Mouse (Mus musculus): ENCODE results near the gene Lyrm2.

Lyrm2 gene

DNA sequence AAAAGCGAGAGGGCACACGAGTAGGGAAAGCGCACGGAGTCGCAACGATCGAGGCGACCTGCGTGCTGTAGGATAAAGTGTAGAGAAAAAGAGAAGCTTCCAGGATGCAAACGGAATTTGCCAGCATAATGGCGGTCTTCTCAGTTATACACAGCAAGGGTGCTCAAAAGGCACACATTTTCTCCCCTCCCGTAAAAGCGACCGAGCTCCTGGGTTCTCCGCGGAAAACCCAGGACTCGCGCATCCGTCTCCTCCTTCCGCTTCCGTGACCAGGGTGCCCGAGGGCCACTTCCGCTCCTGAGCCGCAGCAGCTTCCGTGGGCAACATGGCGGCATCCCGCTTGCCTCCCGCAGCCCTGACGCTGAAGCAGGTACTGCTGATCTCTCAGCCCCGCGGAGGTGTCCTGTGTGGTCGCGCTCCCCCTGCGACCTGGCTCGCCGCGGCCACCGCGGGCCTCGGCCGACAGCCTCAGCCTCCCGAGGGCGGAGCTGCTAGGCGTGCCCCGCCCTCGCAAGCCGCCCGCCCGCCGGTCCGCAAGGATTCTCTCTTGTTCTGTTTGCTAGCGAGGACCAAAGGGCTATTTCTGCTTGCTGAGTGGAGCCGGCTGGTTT lies at the start of gene Lyrm2:
TSS of gene Lyrm2 (plus strand) at position 288 of the 611 bp plus-strand sequence.
- DNase-seq (ENCODE audit: low spot score) = peak; percentile 79

DNA sequence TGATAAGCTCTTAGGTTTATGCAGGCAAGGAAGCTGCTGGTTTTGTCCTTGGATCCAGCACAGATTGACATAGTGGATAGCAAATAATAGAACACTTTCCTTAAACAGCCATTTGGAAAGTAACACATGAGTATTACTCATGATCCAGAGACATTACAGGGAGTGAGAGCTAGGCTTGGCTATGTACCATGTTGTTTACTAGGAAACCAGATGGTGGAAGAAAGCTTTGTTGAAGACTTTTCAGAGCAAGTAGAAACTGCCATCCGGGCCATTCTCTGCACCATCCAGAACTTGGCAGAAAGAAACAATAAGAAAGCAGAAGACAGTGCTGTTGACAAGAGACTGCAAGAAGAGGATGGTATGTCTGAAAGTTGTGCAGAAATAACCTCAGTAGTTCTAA lies 49.3 kb upstream of the Lyrm2 start:
- no peak for DNase-seq (ENCODE audit: low spot score)

DNA sequence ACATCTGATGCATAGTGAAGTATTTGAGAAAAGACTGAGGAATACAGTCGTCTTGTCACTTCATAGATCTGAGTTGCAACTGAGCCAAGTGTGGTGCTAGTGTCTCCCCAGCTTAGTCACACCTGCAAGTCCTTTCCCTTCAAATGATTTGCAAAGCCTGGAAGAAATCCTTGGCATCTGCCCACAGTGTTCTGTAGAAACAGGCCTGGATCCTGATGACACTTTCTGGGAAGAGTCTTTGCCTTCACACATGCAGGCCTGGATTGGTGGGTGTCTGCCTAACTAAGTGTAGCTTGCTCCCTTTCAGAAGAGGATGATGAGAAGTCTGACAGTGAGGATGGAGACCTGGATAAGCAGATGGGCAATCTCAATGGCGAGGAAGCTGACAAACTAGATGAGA lies 42.6 kb upstream of the Lyrm2 start:
- DNase-seq (ENCODE audit: low spot score) = no peak

DNA sequence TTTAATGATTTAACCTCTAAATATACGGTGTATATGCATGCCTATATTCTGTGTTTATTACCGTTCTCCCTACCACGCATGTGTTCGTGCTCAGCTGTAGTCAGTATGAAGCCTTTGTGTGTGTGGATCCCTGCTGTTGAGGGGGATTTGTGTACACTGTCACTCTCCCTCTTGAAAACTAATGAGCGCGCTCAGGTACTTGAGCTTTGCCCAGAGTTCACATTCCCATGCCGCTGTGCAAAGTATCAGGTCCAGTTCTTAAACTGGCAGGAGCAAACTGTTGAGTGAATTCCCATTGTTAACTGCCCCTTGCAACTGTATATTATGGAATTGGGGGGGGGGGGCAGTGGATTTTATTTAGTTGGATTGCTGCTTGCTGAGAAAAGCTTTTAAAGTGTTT lies 32.6 kb upstream of the Lyrm2 start:
- no peak for DNase-seq (ENCODE audit: low spot score)

DNA sequence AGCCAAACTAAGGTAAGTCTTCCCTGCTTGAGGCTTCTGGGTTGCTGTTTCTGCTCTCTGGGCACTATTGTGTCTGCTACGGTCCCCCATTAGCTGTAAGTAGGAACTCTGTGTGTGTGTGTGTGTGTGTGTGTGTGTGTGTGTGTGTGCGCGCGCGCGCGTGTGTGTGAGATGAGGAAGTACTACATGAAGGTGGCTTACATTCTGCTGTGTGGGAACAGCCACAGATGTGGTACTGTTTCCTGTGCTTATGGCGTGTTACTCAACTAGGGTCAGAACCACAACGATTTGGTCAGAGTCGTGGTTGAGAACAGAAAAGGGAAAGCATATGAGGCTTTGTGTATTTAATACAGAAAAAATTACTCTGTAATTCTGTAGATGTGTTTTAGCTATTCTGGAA lies 32.0 kb upstream of the Lyrm2 start:
- DNase-seq (ENCODE audit: low spot score) = no peak

DNA sequence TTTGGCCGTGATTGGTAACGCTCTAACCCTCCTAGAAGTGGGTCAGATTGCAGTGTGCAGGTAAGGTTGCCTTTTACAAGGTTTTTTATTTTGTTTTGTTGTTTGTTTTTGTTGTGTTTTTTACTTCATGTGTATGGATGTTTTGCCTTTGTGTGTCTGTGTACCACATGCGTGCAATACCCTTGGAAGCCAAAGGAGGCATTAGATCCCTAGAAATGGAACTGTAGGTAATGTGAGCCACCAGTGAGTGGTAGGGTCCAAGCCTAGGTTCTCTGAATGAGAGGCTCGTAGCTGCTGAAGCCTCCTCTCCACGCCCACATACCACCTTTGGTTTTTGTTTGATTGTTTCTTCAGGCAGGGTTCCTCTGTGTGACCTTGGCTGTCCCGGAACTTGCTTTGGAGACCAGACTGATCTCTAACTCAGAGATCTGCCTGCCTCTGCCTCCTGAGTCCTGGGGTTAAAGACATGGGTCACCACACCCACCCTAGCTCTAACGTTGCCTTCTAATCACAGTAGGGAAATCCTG lies 29.7 kb upstream of the Lyrm2 start:
- no peak for DNase-seq (ENCODE audit: low spot score)

DNA sequence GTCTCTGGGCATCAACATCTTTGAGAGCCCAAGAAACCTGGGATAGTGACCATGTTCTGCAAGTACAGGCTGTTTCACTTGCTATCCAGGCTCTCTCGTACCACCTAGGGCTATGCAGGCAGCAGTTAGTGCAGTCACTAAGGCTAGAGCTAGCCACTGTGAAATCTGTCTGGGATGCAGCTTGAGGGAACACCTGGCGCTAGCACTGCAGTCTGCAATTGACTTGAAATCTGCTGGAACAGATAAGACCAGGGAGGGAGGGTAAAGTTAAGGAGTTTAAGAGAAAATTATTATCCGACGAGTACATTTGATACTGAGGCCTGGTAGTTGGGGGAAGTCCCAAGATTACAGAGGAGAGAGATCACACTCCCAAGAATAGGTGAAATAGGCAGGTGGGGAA lies 20.1 kb upstream of the Lyrm2 start:
- DNase-seq (ENCODE audit: low spot score) = no peak

DNA sequence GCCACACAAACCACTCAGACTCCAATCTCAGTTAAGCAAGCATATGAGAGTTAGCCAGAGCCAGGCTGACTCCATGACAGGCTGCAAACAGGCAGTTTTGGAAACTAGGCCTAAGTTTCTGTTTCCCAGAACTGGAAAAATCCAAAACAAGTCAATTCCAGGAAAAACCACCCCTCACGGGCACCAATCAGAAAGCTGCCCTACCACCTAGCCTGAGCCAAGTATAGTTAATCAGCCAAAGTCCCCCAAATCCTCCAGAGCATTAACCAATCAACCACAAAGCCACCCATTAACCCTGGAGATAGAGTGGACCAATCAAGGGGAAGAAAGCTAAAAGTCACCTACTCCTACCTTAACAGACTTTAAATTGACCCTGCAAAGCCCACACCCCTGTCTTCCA lies 12.9 kb upstream of the Lyrm2 start:
- no peak for DNase-seq (ENCODE audit: low spot score)

DNA sequence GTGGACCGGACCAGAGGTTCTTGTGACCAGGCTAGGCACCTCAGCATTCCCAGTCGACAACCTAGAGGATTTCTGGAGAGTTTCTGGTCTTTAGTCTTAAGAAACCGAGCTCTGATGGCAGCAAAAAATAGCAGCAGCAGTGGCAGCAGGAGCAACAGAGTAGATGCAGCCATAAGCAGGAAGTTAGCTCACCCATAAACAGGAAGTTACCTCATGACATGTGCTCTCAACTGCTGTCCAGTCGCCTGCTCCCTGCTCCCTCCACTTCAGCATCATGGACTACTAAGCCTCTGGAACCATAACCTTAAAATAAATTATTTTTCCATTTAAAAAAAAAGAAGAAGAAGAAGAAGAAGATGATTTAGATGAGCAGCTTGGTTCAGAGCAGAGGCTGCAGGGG lies 11.0 kb upstream of the Lyrm2 start:
- no peak for DNase-seq (ENCODE audit: low spot score)

DNA sequence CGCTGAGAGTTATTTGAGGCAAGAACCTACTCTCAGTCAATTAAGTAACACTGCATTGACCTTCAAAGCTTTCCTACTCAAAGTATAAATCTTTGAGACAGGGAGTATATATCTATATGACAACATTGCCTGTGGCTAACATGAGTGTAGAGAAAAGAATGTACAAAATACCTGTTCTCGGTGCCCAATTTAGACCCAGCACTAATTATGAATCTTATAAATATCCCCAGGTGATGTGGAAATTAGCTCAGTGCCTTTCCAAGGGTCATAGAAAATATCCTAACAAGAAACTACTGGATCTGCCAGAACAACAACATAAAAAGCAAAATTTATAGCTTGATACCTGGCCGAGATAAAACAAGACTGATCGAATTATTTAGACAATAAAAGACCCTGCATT lies 1.1 kb upstream of the Lyrm2 start:
- no peak for DNase-seq (ENCODE audit: low spot score)

DNA sequence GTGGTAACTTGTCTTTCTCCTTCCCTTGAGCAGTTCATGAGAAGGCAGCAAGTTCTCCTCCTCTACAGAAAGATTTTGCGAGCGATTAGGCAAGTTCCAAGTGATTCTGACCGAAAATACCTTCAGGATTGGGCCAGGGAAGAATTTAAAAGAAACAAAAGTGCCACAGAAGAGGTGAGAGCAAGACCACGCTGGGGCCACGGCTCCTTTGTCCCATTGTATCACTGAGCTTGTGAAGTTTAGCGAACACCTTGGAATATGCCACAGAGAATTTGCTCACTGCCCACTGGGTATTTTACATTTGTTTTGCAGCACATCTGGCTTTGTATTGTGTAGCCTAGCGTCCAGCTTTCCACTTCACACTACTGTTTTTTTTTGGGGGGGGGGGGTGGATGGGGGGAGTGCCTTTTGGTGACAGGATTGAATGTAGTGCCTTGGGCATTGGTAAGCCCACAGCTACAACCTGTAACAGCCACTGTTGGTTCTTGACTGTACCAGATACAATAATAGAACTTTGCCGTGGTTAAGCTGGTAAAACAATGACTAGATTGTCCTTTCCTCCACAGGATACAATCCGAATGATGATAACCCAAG lies 621 bp downstream of the Lyrm2 start:
- DNase-seq (ENCODE audit: low spot score) = peak; percentile 14

DNA sequence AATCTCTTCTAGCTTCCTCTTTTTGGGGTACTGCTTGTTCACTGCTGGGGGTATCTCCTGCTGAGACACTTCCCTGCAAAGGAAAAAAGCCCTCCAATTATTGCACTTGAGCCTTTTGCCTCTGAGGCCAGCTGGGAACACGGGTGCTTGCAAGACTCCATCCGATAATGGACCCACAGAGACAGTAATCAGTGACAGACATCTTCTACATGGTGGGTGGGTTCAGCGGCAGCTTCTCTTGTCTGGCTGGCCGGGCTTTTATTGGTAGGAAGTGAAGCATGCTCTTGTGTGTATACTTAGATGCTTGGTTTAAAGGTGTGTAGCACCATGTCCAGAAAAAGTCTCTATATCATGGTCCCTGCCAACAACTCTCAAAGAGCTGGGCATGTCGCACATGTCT lies 17.4 kb downstream of the Lyrm2 start:
- DNase-seq (ENCODE audit: low spot score) = no peak

DNA sequence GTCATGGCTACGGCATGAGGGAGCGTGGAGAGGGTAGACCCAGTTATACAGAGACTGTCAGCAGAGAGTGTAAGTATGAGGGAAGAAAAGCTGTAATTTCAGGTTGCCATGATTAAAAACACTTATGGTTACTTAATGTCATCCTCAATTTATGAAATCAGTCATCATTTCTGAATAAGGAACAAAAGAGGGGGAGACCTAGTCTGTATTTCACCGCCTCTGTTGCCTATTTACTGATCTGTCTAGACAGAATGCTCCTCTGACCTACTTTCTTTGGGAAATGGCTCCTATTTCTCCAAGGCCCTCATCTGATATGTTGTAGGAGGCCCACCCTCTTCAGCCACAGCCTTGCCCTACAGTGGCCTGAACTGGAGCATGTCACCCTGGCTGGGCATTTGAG lies 20.6 kb downstream of the Lyrm2 start:
- DNase-seq (ENCODE audit: low spot score) = no peak

DNA sequence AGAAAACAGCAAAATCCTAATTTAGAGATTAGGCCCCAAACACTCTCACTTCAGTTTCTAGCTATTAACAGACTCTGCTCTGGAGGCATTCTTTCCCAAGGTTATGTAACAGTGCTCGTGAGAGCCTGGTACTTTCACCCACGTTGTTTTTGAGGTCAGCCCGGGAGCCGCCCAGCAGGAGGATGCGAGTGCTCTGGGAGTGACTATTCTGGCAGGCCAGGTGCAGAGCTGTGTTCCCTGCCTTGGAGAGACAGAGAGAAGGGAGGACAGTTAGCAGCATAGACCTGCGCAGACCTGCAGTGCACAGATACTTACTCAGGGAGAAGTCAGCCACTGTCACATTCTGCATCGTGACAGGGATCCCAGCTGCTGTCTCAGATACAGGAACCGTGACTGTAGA lies 24.2 kb downstream of the Lyrm2 start:
- DNase-seq (ENCODE audit: low spot score) = no peak

DNA sequence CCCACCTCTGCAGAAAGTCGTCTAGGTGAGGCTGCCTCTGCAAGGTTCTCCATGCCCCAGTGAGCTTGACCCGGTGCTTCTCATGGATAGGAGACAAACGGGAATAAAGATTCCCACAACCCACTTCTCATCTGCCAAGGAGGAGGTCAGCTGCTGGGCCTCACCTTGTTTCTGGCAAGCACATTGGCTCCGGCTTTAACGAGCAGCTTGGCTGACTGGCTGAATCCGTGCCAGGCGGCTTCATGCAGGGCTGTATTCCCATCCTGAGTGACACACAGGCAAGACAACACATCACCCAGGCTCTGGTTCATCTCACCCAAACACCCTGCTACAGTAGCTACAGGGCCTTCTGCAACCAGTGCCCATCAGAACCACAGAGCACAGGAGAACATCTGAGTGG lies 26.9 kb downstream of the Lyrm2 start:
- peak; percentile 64 for DNase-seq (ENCODE audit: low spot score)

DNA sequence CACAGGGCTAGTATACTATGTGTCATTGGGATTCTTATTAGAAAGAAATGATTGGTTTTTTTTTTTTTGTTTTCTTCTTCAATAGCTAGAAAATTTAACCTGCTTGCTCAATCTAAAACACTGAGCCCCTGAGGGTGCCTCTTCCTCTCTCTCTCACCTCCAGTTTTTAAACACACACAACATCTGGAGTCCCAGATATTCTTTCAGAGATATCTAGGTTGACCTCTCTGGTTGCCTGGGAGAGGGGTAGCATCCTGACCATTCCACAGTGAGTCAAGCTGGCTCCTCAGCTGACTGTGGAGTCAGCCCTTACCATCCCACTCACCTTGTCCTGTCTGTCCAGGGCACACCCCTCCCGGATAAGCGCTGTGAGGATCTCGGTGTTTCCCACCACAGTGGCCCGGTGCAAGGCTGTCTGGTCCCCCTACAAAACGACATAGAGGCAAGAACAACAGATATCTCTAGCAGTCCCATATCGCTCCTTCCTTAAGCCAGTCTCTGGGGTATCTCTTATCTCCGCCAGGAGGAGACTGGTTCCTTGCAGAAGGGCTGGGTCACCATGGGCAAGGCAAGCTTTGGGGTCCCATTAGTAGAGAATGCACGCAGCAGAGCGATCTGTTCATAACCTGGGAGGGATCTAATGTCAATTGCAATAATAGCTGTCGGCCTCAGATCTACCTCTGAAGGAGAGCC lies 28.5 kb downstream of the Lyrm2 start:
- no peak for DNase-seq (ENCODE audit: low spot score)

DNA sequence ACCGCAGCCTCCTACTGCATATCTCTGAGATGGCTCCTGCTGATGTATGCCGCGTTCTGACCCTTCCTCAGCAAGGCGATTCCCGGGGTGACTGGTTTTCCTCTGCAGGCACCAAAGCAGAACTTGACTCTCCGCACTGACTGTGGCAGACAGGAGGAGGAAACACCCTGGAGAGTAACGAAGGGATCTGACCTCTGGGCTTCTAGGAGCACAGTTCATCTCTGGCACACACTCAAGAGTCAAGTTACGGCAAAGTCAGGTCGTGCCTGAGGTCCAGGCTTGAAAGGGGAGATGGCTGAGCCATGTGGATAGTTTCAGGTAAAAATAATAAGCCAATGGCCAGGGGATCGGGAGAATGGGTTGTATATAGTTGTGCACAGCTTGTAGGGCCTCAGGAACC lies 29.3 kb downstream of the Lyrm2 start:
- no peak for DNase-seq (ENCODE audit: low spot score)

DNA sequence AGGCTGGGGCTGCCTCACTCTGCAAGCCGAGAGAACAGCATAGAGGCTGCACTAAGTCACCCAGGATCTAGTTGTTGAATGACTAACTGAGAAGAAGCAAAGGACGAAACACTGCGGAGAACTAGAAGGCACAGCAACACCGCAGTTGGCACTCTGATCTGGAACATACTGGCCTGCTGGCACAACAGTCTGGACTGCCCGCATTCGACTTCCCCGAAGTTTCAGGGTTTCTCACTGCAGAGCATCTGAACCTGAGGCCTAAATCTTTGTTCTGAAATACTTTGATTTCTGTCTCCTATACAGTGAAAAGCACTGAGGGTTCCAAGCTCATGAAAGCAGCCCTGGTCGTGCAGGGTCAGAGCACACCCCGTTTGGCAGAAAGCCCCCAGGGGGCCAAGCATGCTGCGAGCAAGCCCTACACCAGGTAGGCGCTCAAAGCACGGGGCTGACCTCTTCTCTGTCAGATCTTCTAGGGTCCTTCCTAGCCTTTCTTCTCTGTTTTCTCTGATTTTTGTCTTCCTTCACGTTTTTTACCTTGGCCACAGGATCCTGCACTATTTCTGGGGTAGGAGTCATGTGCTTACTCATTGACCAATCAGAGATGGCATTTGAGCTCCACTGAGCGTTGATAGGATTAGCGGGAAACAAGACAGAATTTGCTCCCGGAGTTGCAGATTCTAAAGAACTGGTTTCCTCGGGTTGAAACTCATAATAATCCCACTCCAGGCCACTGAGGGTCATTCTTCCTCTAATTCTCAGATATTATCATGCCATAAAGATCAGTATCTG lies 33.6 kb downstream of the Lyrm2 start:
- no peak for DNase-seq (ENCODE audit: low spot score)

DNA sequence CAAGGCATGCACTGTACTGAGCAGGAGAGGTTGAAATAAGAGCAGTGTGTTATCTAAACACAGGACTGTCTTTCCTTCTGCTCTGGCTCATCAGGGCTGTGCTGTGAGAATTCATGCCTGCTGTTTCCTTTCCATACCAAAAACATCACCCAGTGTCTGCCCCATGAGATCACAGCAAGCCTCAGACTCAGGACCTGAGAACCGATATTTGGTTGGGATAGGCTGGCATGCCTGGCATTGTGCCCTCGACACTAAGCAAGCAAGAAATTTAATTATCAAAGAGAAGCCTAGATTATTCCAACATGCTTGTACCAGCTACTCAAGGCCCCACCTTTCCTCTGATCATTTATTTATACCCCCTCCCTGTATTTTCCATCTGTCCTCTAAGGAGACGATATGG lies 34.5 kb downstream of the Lyrm2 start:
- DNase-seq (ENCODE audit: low spot score) = peak; percentile 60

DNA sequence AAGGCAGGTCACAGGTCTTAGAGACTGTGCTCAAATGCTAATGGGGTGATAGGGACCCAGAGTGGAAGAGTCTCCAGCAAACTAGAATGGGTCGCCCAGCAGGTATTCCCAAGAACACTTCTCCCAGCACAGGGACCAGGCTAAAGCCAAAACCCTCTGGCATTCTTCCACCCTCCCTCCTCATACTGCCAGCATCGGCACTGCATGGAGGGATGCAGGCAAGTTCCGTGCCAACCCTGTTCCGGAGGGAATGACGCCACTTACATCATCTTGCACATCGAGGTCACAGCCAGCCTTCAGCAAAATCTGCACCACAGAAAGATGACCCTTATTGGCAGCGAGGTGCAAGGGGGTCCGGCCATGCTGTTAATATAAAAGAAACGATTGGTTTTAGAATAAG lies 36.0 kb downstream of the Lyrm2 start:
- no peak for DNase-seq (ENCODE audit: low spot score)

DNA sequence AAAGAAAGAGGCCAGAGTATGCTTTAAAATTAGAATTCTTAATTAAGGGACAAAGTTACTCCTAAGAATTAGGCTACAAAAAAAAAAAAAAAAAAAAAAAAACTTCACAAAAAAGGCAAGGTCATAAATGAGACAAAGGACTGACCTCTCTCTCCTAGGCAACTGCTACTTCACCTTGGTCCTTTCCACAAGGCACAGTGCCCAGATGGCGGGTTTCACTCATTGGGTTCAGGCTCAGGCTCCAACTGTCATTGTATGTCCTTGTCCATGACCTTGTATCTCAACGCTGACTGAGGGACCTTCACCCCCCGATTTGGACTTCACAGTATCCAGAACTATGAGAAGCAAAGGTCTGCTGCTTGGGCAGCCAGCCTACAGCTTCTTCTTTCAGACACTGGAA lies 38.3 kb downstream of the Lyrm2 start:
- no peak for DNase-seq (ENCODE audit: low spot score)

All from MN1 (cell line).